Mouse (Mus musculus): ENCODE data around the gene Pmpcb.

DNA sequence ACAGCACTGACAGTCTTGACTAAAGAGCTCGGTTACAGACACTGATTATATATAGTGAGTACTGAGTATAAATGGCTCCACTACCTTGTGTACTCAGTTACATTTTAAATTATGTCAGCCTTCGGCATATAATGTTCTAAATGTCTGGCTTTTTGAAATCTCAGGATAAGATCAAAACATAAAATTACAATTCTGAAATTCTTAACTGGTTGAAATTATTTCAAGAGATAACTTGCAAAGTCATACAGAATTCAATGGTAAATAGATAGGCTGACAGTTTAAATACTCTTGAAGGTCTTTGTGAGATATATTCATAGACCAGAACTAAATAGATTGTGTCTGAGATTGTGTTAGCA lies 35.0 kb upstream of the Pmpcb start:
- TF ChIP-seq POLR2A (IDR thresholded peaks at IDR 0.05; ENCODE audit: control insufficient read depth, extremely low read depth, insufficient read depth, low read length, poor library complexity), result no peak
- TF ChIP-seq CTCF (IDR thresholded peaks at IDR 0.05; ENCODE audit: borderline replicate concordance, control insufficient read depth, extremely low read depth, insufficient read depth, low read length, poor library complexity), result no peak

Measured in thymus, adult 2 months (tissue).